Mouse (Mus musculus): Measurements from ENCODE around the gene Obscn. TPM values are rescaled to one million over a fixed set of nuclear protein-coding genes. Genes with fewer than 3 reads are reported as not detected.

Obscn gene
- polyA plus RNA-seq, 1 experiment from 2014 or later = 0.03 TPM

GRCm38 (mm10) chr11:58985299-58985917 lies 150.8 kb downstream of the Obscn start:
- no peak for ATAC-seq (ENCODE audit: low FRiP score)
- Histone ChIP-seq H3K4me3 (ENCODE audit: low read depth, low read length) (no peak overlapping the region), H3K36me3 (ENCODE audit: control insufficient read depth, insufficient read depth, low read length) (peaks cover 13% of the 10 kb centered on the region; the same call in 1 of the 2 replicates), H3K9ac (ENCODE audit: low read length) (no peak overlapping the region), H3K27ac (ENCODE audit: low read depth, low read length) (no peak overlapping the region), H3K9me3 (ENCODE audit: control insufficient read depth, low read length) (no peaks in the 10 kb centered on the region), H3K4me2 (no peak overlapping the region), H3K27me3 (ENCODE audit: control insufficient read depth, insufficient read depth, low read length) (no peaks in the 10 kb centered on the region), H3K4me1 (ENCODE audit: control insufficient read depth, insufficient read depth, low read length) (no peaks in the 10 kb centered on the region)
- DNase-seq (ENCODE audit: low spot score, missing footprints) = peak; percentile 74
- WGBS = 94% methylated on average over 3 of the region's 3 CpGs

GRCm38 (mm10) chr11:58984657-58985056 lies 151.5 kb downstream of the Obscn start:
- Histone ChIP-seq H3K4me3 (ENCODE audit: low read depth, low read length) (no peak overlapping the region), H3K27ac (ENCODE audit: low read depth, low read length) (no peak overlapping the region), H3K4me1 (ENCODE audit: control insufficient read depth, insufficient read depth, low read length) (peaks cover 2% of the 10 kb centered on the region), H3K9me3 (ENCODE audit: control insufficient read depth, low read length) (no peaks in the 10 kb centered on the region), H3K9ac (ENCODE audit: low read length) (no peak overlapping the region), H3K36me3 (ENCODE audit: control insufficient read depth, insufficient read depth, low read length) (peaks cover 13% of the 10 kb centered on the region; the same call in 1 of the 2 replicates), H3K4me2 (no peak overlapping the region), H3K27me3 (ENCODE audit: control insufficient read depth, insufficient read depth, low read length) (no peaks in the 10 kb centered on the region)
- 94% methylated on average over 7 of the region's 7 CpGs for WGBS
- DNase-seq (ENCODE audit: low spot score, missing footprints) (no peak), ATAC-seq (ENCODE audit: low FRiP score) (no peak)

- Histone ChIP-seq H3K4me2 (no peak overlapping the region), H3K4me1 (ENCODE audit: control insufficient read depth, insufficient read depth, low read length) (peaks cover 10% of the 10 kb centered on the region), H3K9me3 (ENCODE audit: control insufficient read depth, low read length) (no peaks in the 10 kb centered on the region), H3K27ac (ENCODE audit: low read depth, low read length) (no peak overlapping the region), H3K36me3 (ENCODE audit: control insufficient read depth, insufficient read depth, low read length) (peaks cover 9% of the 10 kb centered on the region; the same call in 1 of the 2 replicates), H3K9ac (ENCODE audit: low read length) (no peak overlapping the region), H3K27me3 (ENCODE audit: control insufficient read depth, insufficient read depth, low read length) (no peaks in the 10 kb centered on the region), H3K4me3 (ENCODE audit: low read depth, low read length) (no peak overlapping the region)
- ATAC-seq (ENCODE audit: low FRiP score) (no peak), DNase-seq (ENCODE audit: low spot score, missing footprints) (no peak)
- 88% methylated on average over 6 of the region's 6 CpGs for WGBS
These were observed 152.4 kb downstream of the Obscn start for GRCm38 (mm10) chr11:58983691-58984341.

- H3K9me3 ChIP-seq (ENCODE audit: control insufficient read depth, low read length) = no peaks in the 10 kb centered on the region
- peaks cover 6% of the 10 kb centered on the region; the same call in 1 of the 2 replicates for H3K36me3 ChIP-seq (ENCODE audit: control insufficient read depth, insufficient read depth, low read length)
- H3K27ac ChIP-seq (ENCODE audit: low read depth, low read length) = no peak overlapping the region
- no peak overlapping the region for H3K4me2 ChIP-seq
- no peak for DNase-seq (ENCODE audit: low spot score, missing footprints)
- no peak for ATAC-seq (ENCODE audit: low FRiP score)
- no peak overlapping the region for H3K4me3 ChIP-seq (ENCODE audit: low read depth, low read length)
- H3K4me1 ChIP-seq (ENCODE audit: control insufficient read depth, insufficient read depth, low read length) = peaks cover 14% of the 10 kb centered on the region
- H3K27me3 ChIP-seq (ENCODE audit: control insufficient read depth, insufficient read depth, low read length) = no peaks in the 10 kb centered on the region
- H3K9ac ChIP-seq (ENCODE audit: low read length) = no peak overlapping the region
- WGBS = 91% methylated on average over 18 of the region's 18 CpGs
These were observed 153.6 kb downstream of the Obscn start for GRCm38 (mm10) chr11:58982471-58983097.

GRCm38 (mm10) chr11:58981541-58982447 lies 154.4 kb downstream of the Obscn start:
- H3K9me3 ChIP-seq (ENCODE audit: control insufficient read depth, low read length) = no peaks in the 10 kb centered on the region
- peaks cover 2% of the 10 kb centered on the region; the same call in 1 of the 2 replicates for H3K36me3 ChIP-seq (ENCODE audit: control insufficient read depth, insufficient read depth, low read length)
- DNase-seq (ENCODE audit: low spot score, missing footprints) (no peak), ATAC-seq (ENCODE audit: low FRiP score) (no peak)
- WGBS = 52% methylated on average over 14 of the region's 14 CpGs
- no peak overlapping the region for H3K9ac ChIP-seq (ENCODE audit: low read length)
- no peak overlapping the region for H3K27ac ChIP-seq (ENCODE audit: low read depth, low read length)
- H3K4me2 ChIP-seq = no peak overlapping the region
- peaks cover 17% of the 10 kb centered on the region for H3K4me1 ChIP-seq (ENCODE audit: control insufficient read depth, insufficient read depth, low read length)
- no peak overlapping the region for H3K4me3 ChIP-seq (ENCODE audit: low read depth, low read length)
- no peaks in the 10 kb centered on the region for H3K27me3 ChIP-seq (ENCODE audit: control insufficient read depth, insufficient read depth, low read length)

- H3K27ac ChIP-seq (ENCODE audit: low read depth, low read length) = no peak overlapping the region
These were observed 155.7 kb downstream of the Obscn start for GRCm38 (mm10) chr11:58980381-58980990.

GRCm38 (mm10) chr11:58979661-58980060 lies 156.5 kb downstream of the Obscn start:
- DNase-seq (ENCODE audit: low spot score, missing footprints) (no peak), ATAC-seq (ENCODE audit: low FRiP score) (no peak)
- Histone ChIP-seq H3K4me1 (ENCODE audit: control insufficient read depth, insufficient read depth, low read length) (peaks cover 22% of the 10 kb centered on the region), H3K27me3 (ENCODE audit: control insufficient read depth, insufficient read depth, low read length) (no peaks in the 10 kb centered on the region), H3K36me3 (ENCODE audit: control insufficient read depth, insufficient read depth, low read length) (peaks cover 2% of the 10 kb centered on the region; the same call in 1 of the 2 replicates), H3K27ac (ENCODE audit: low read depth, low read length) (no peak overlapping the region), H3K9ac (ENCODE audit: low read length) (peak overlapping the region; percentile 44; the same call in 1 of the 2 replicates), H3K4me2 (peak overlapping the region; percentile 95), H3K9me3 (ENCODE audit: control insufficient read depth, low read length) (no peaks in the 10 kb centered on the region), H3K4me3 (ENCODE audit: low read depth, low read length) (peak overlapping the region; percentile 87; the same call in 1 of the 2 replicates)
- 84% methylated on average over 7 of the region's 7 CpGs for WGBS

More at GRCm38 (mm10) chr11:58980381-58980990, 155.7 kb downstream of the Obscn start:
- Histone ChIP-seq H3K4me2 (no peak overlapping the region), H3K36me3 (ENCODE audit: control insufficient read depth, insufficient read depth, low read length) (peaks cover 2% of the 10 kb centered on the region; the same call in 1 of the 2 replicates), H3K9me3 (ENCODE audit: control insufficient read depth, low read length) (no peaks in the 10 kb centered on the region), H3K4me1 (ENCODE audit: control insufficient read depth, insufficient read depth, low read length) (peaks cover 20% of the 10 kb centered on the region), H3K27me3 (ENCODE audit: control insufficient read depth, insufficient read depth, low read length) (no peaks in the 10 kb centered on the region), H3K4me3 (ENCODE audit: low read depth, low read length) (no peak overlapping the region), H3K9ac (ENCODE audit: low read length) (no peak overlapping the region)
- 75% methylated on average over 5 of the region's 5 CpGs for WGBS
- DNase-seq (ENCODE audit: low spot score, missing footprints) (no peak), ATAC-seq (ENCODE audit: low FRiP score) (no peak)

GRCm38 (mm10) chr11:58979183-58979582 lies 157.0 kb downstream of the Obscn start:
- peak overlapping the region; percentile 87 for H3K4me3 ChIP-seq (ENCODE audit: low read depth, low read length)
- no peaks in the 10 kb centered on the region for H3K27me3 ChIP-seq (ENCODE audit: control insufficient read depth, insufficient read depth, low read length)
- WGBS = 85% methylated on average over 3 of the region's 3 CpGs
- H3K9me3 ChIP-seq (ENCODE audit: control insufficient read depth, low read length) = no peaks in the 10 kb centered on the region
- H3K4me1 ChIP-seq (ENCODE audit: control insufficient read depth, insufficient read depth, low read length) = peaks cover 22% of the 10 kb centered on the region
- ATAC-seq (ENCODE audit: low FRiP score) = no peak
- peaks cover 2% of the 10 kb centered on the region; the same call in 1 of the 2 replicates for H3K36me3 ChIP-seq (ENCODE audit: control insufficient read depth, insufficient read depth, low read length)
- peak overlapping the region; percentile 86 for H3K9ac ChIP-seq (ENCODE audit: low read length)
- H3K27ac ChIP-seq (ENCODE audit: low read depth, low read length) = no peak overlapping the region
- peak overlapping the region; percentile 95 for H3K4me2 ChIP-seq
- DNase-seq (ENCODE audit: low spot score, missing footprints) = no peak
